Mouse (Mus musculus) embryonic facial prominence, embryonic 14.5 days (tissue): ENCODE data around the gene Ppp1r14a. TPM values are rescaled to one million over a fixed set of nuclear protein-coding genes. Genes with fewer than 3 reads are reported as not detected.

Source experiments
- ATAC-seq: fragments of 200-750 bp; cut with Nextera tagmentation; 2 replicates; pipeline ENCODE4 v1.8.0; 2017; ENCODE audit warnings: low read depth, moderate number of reproducible peaks, moderate TSS enrichment
- DNase-seq: peaks from one replicate; pipeline ENCODE4 v3.0.0-alpha.2; 2015; ENCODE audit warnings: low spot score
- H3K27ac ChIP-seq: fragments of 300-500 bp; sonication (generic); replicated peaks from 2 replicates; pipeline ENCODE4 v1.5.1; 2014; ENCODE audit warnings: low read depth, mild to moderate bottlenecking, low read length, moderate library complexity
- H3K27me3 ChIP-seq: fragments of 300-500 bp; sonication (generic); replicated peaks from 2 replicates; pipeline ENCODE4 v1.6.1; 2014; ENCODE audit warnings: low read length; ENCODE audit not compliant: control insufficient read depth, insufficient read depth
- H3K36me3 ChIP-seq: fragments of 300-500 bp; sonication (generic); 2 replicates; pipeline ENCODE4 v1.6.1; 2014; ENCODE audit warnings: low read length, mixed read lengths; ENCODE audit not compliant: control insufficient read depth, insufficient read depth
- H3K4me1 ChIP-seq: fragments of 300-500 bp; sonication (generic); 2 replicates; pipeline ENCODE4 v1.6.1; 2014; ENCODE audit warnings: antibody characterized with exemption, low read length; ENCODE audit not compliant: control insufficient read depth, insufficient read depth
- H3K4me2 ChIP-seq: fragments of 300-500 bp; sonication (generic); 2 replicates; pipeline ENCODE4 v1.6.1; 2014; ENCODE audit warnings: low read depth, mild to moderate bottlenecking, low read length, moderate library complexity, mixed read lengths
- H3K4me3 ChIP-seq: fragments of 300-500 bp; sonication (generic); 2 replicates; pipeline ENCODE4 v1.5.1; 2014; ENCODE audit warnings: low read depth, mild to moderate bottlenecking, low read length
- H3K9ac ChIP-seq: fragments of 300-500 bp; sonication (generic); 2 replicates; pipeline ENCODE4 v1.6.1; 2014; ENCODE audit warnings: low read depth, mild to moderate bottlenecking, low read length, moderate library complexity, mixed read lengths
- H3K9me3 ChIP-seq: fragments of 300-500 bp; sonication (generic); 2 replicates; pipeline ENCODE4 v1.6.1; 2016; ENCODE audit warnings: low read length; ENCODE audit not compliant: control insufficient read depth
- WGBS: fragments of 180-500 bp; shearing (Covaris S2); extraction: QIAGEN DNeasy Blood & Tissue Kit; methylation state at CpG from one replicate; pipeline ENCODE4 v1.1.7; 2014; 5-methylcytosine and 5-hydroxymethylcytosine counted together
- polyA plus RNA-seq: library from polyadenylated mRNA; unstranded; fragments of >200 nt; fragmentation: Nextera tagmentation; extraction: Ambion mirVana; gene quantifications from 2 replicates; pipeline ENCODE4 v1.2.1, GENCODE M21; 2014

The Ppp1r14a gene
- polyA plus RNA-seq, 1 experiment from 2014 or later = 13.8 TPM

- no peak for DNase-seq
- no peaks in the 10 kb centered on the region for H3K9me3 ChIP-seq
- no peak overlapping the region for H3K27ac ChIP-seq
- H3K4me1 ChIP-seq = no peaks in the 10 kb centered on the region
- WGBS = 75% methylated on average over 4 of the region's 4 CpGs
- no peaks in the 10 kb centered on the region for H3K36me3 ChIP-seq
- ATAC-seq = no peak
- H3K4me2 ChIP-seq = no peak overlapping the region
- H3K9ac ChIP-seq = no peak overlapping the region
- H3K4me3 ChIP-seq = no peak overlapping the region
- no peaks in the 10 kb centered on the region for H3K27me3 ChIP-seq
Observed at GRCm38 (mm10) chr7:29270445-29270844, 18.7 kb upstream of the Ppp1r14a start.

DNA sequence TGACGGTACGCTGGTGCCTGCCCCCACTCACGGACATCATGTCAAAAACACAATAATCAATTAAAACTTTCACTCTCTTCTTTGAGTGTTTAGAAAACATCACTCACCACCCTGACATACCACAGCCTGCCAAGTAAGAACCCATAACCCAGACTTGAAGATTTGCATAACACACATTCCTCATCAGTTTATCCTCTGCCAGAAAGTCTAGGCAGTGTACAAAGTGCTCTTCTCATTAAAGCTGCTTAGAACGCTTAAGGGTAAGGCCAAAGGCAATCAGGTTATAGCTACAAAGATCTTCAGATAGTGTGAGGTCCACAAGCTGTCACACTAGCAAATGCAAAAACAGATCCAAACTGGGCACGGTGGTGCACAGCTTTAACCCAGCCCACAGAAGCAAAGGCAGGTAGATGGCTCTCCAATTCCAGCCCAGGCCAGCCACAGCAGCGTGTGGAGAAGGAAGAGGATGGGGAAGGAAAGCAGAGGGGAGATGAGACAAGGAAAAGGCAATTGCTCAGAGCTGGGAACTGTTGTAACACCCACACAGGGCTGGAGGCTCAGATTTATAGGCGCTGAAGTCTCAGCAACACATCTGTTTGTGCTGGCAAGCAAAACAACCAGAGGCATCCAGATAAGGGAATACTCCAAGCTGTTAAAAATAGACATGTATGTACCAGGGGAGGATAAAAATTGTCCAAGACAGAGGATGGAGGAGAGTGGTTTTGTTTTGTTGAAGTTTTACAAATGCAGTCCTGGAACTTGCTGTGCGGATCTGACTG lies 17.2 kb upstream of the Ppp1r14a start:
- Histone ChIP-seq H3K9ac (no peak overlapping the region), H3K4me3 (no peak overlapping the region), H3K27ac (no peak overlapping the region; the same call in 1 of the 2 replicates), H3K4me1 (0 out of 2 replicates have a peak, but pooled peaks cover 5% of the 10 kb centered on the region), H3K36me3 (no peaks in the 10 kb centered on the region), H3K9me3 (no peaks in the 10 kb centered on the region), H3K4me2 (no peak overlapping the region), H3K27me3 (no peaks in the 10 kb centered on the region)
- WGBS = 66% methylated on average over 8 of the region's 8 CpGs
- ATAC-seq = no peak
- no peak for DNase-seq

DNA sequence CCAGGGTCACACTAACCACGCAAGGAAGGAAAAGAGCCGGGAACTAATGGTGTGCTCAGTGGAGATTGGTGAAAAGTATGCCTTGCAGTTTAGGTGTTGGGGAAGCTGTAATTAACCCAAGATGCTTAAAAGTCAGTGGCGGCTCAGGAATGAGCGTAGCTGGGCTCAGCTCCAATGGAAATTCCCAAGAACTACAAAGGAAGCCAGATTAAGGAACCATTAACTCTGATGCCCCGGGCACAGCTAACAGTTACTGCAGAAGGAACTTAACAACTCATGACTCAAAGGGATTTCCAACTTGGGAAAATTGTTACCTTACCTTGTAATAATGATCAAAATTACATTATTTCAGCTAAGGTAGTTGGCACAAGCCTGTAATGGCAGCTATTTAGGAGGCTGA lies 12.4 kb upstream of the Ppp1r14a start:
- peaks cover 14% of the 10 kb centered on the region for H3K27me3 ChIP-seq
- no peaks in the 10 kb centered on the region for H3K9me3 ChIP-seq
- H3K27ac ChIP-seq = no peak overlapping the region
- no peak overlapping the region for H3K9ac ChIP-seq
- peaks cover 13% of the 10 kb centered on the region; the same call in 1 of the 2 replicates for H3K4me1 ChIP-seq
- H3K36me3 ChIP-seq = no peaks in the 10 kb centered on the region
- no peak for DNase-seq
- H3K4me3 ChIP-seq = no peak overlapping the region
- ATAC-seq = no peak
- H3K4me2 ChIP-seq = no peak overlapping the region
- 40% methylated on average over 5 of the region's 5 CpGs for WGBS

DNA sequence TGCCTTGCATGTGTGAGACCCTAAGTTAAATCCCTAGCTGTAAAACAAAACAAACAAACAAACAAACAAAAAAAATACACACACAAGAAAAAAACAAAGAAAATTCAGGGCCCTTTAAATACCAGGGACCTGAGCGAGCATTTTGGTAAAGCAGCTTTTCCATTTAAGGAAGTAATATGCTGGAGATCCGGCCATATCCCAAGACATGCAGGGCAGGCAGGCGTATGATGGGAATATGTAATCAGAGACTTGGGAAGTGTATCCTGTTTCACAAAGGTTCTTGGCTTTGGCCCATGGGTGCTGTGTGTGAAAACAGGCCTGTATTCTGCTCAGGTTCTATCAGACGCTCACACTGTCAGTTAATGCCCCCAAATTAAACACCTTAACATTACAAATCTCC lies 11.6 kb upstream of the Ppp1r14a start:
- 71% methylated on average over 4 of the region's 4 CpGs for WGBS
- no peak overlapping the region for H3K4me3 ChIP-seq
- H3K36me3 ChIP-seq = no peaks in the 10 kb centered on the region
- H3K27ac ChIP-seq = no peak overlapping the region
- H3K9me3 ChIP-seq = no peaks in the 10 kb centered on the region
- ATAC-seq = no peak
- H3K4me1 ChIP-seq = peaks cover 13% of the 10 kb centered on the region; the same call in 1 of the 2 replicates
- DNase-seq = no peak
- H3K9ac ChIP-seq = no peak overlapping the region
- H3K27me3 ChIP-seq = peaks cover 22% of the 10 kb centered on the region
- no peak overlapping the region for H3K4me2 ChIP-seq

- H3K36me3 ChIP-seq = no peaks in the 10 kb centered on the region
- ATAC-seq (no peak), DNase-seq (no peak)
- no peak overlapping the region for H3K4me3 ChIP-seq
- no peak overlapping the region for H3K9ac ChIP-seq
- H3K4me1 ChIP-seq = peaks cover 13% of the 10 kb centered on the region; the same call in 1 of the 2 replicates
- H3K27ac ChIP-seq = no peak overlapping the region
- peaks cover 26% of the 10 kb centered on the region for H3K27me3 ChIP-seq
- H3K9me3 ChIP-seq = no peaks in the 10 kb centered on the region
- no peak overlapping the region for H3K4me2 ChIP-seq
Observed at GRCm38 (mm10) chr7:29279261-29279660, 9.8 kb upstream of the Ppp1r14a start.

- Histone ChIP-seq H3K9ac (no peak overlapping the region), H3K36me3 (no peaks in the 10 kb centered on the region), H3K4me3 (no peak overlapping the region), H3K4me2 (peak overlapping the region; percentile 92), H3K9me3 (no peaks in the 10 kb centered on the region), H3K4me1 (peaks cover 13% of the 10 kb centered on the region; the same call in 1 of the 2 replicates), H3K27ac (no peak overlapping the region), H3K27me3 (peaks cover 26% of the 10 kb centered on the region)
- ATAC-seq (no peak), DNase-seq (no peak)
- WGBS = 75% methylated on average over 8 of the region's 8 CpGs
Observed at GRCm38 (mm10) chr7:29279924-29280323, 9.2 kb upstream of the Ppp1r14a start.

DNA sequence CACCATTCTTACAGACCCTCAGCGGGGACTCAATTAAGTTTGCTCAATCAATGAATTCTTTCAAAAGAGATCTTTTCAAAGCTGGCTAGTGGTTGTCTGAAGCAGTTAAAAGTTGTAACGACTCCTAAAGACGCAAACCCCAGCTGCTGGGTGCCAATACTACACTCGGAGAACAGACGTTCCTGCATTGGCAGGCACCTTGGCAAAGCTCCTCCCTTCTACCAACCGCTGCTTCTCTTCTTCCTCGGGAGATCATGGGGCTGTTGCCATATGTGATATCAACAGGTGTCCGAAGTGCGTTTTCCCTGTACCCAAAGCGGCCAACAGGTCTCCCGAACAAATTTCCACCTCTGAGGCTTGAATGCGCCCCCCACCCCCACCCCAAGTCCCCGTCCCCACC lies 8.3 kb upstream of the Ppp1r14a start:
- Histone ChIP-seq H3K9ac (peak overlapping the region; percentile 63), H3K4me3 (peak overlapping the region; percentile 61), H3K36me3 (no peaks in the 10 kb centered on the region), H3K27ac (no peak overlapping the region), H3K4me2 (peak overlapping the region; percentile 92), H3K9me3 (no peaks in the 10 kb centered on the region), H3K27me3 (peaks cover 26% of the 10 kb centered on the region), H3K4me1 (peaks cover 13% of the 10 kb centered on the region; the same call in 1 of the 2 replicates)
- DNase-seq (no peak), ATAC-seq (no peak)
- WGBS = 17% methylated on average over 9 of the region's 13 CpGs

GRCm38 (mm10) chr7:29281201-29282073 lies 7.7 kb upstream of the Ppp1r14a start, which contains the start of gene Spint2:
TSS of gene Spint2 (minus strand) at chr7:29281912.
- ATAC-seq (peak; percentile 90), DNase-seq (peak; percentile 71)
- Histone ChIP-seq H3K9me3 (no peaks in the 10 kb centered on the region), H3K36me3 (no peaks in the 10 kb centered on the region), H3K4me2 (peak within 1 kb of the TSS; percentile 92), H3K4me3 (peak within 1 kb of the TSS; percentile 61), H3K4me1 (peaks cover 13% of the 10 kb centered on the region; the same call in 1 of the 2 replicates), H3K27me3 (peaks cover 26% of the 10 kb centered on the region), H3K27ac (peak within 1 kb of the TSS; percentile 16), H3K9ac (peak within 1 kb of the TSS; percentile 63)
- under 1% methylated on average over 50 of the region's 80 CpGs for WGBS
